Mouse (Mus musculus): ENCODE data around the gene Rpl15. TPM values are rescaled to one million over a fixed set of nuclear protein-coding genes. Genes with fewer than 3 reads are reported as not detected.
"Not testable (repeated sequence)": the region's sequence is repeated elsewhere in the genome, so short reads cannot be mapped to it uniquely, and the experiment has no call there.

The Rpl15 gene
- total RNA-seq, 2 experiments from 2014 or later: 385 to 422 TPM

- peak in 1 of 2 experiments; percentile 33 for DNase-seq (ENCODE audit: low spot score in 2 of 2)
- intact Hi-C loops (cut with DNase I): no loop called here
These were observed 7.8 kb downstream of the Rpl15 start for GRCm38 (mm10) chr14:18263427-18263826.

GRCm38 (mm10) chr14:18261203-18261602 is 10.0 kb downstream of the Rpl15 start:
- no peak for DNase-seq (ENCODE audit: low spot score in 2 of 2)
- intact Hi-C loops (cut with DNase I): no loop called here

- intact Hi-C loops (cut with DNase I): no loop called here
- DNase-seq (ENCODE audit: low spot score in 2 of 2): no peak
These were observed 28.5 kb downstream of the Rpl15 start for GRCm38 (mm10) chr14:18242638-18243130.

GRCm38 (mm10) chr14:18241786-18242185 is 29.4 kb downstream of the Rpl15 start:
- intact Hi-C loops (cut with DNase I): no loop called here

GRCm38 (mm10) chr14:18240132-18240531 is 31.1 kb downstream of the Rpl15 start:
- no peak for DNase-seq (ENCODE audit: low spot score in 2 of 2)
- intact Hi-C loops (cut with DNase I): no loop called here

More at GRCm38 (mm10) chr14:18241786-18242185, 29.4 kb downstream of the Rpl15 start:
- no peak for DNase-seq (ENCODE audit: low spot score in 2 of 2)

GRCm38 (mm10) chr14:18238750-18239731 is 32.1 kb downstream of the Rpl15 start, which contains the start of gene Nr1d2:
TSS of gene Nr1d2 (minus strand) at chr14:18239127.
- intact Hi-C loops (cut with DNase I): loop anchor here (1.0 kb wide), 1 partner anchor 32 kb away; the partner anchor contains the start of genes Nkiras1 and Rpl15
- DNase-seq (ENCODE audit: low spot score in 2 of 2): peak; percentile 97 to 98

- intact Hi-C loops (cut with DNase I): no loop called here
- peak; percentile 98 to 99 for DNase-seq (ENCODE audit: low spot score in 2 of 2)
These were observed 33.0 kb downstream of the Rpl15 start for GRCm38 (mm10) chr14:18238131-18238749.

GRCm38 (mm10) chr14:18237381-18237780 is 33.8 kb downstream of the Rpl15 start:
- intact Hi-C loops (cut with DNase I): no loop called here
- no peak for DNase-seq (ENCODE audit: low spot score in 2 of 2)

GRCm38 (mm10) chr14:18236496-18237235 is 34.5 kb downstream of the Rpl15 start:
- DNase-seq (ENCODE audit: low spot score in 2 of 2); intact Hi-C loops (cut with DNase I): not testable (repeated sequence)

GRCm38 (mm10) chr14:18233981-18234960 is 36.9 kb downstream of the Rpl15 start:
- no peak for DNase-seq (ENCODE audit: low spot score in 2 of 2)
- intact Hi-C loops (cut with DNase I): no loop called here

GRCm38 (mm10) chr14:18233076-18233475 is 38.1 kb downstream of the Rpl15 start:
- intact Hi-C loops (cut with DNase I): no loop called here
- no peak for DNase-seq (ENCODE audit: low spot score in 2 of 2)

GRCm38 (mm10) chr14:18231866-18232265 is 39.3 kb downstream of the Rpl15 start:
- intact Hi-C loops (cut with DNase I); DNase-seq (ENCODE audit: low spot score in 2 of 2): not testable (repeated sequence)

- not testable (repeated sequence) for DNase-seq (ENCODE audit: low spot score in 2 of 2)
These were observed 41.4 kb downstream of the Rpl15 start for GRCm38 (mm10) chr14:18229751-18230150.

GRCm38 (mm10) chr14:18226181-18226580 is 45.0 kb downstream of the Rpl15 start:
- intact Hi-C loops (cut with DNase I); DNase-seq (ENCODE audit: low spot score in 2 of 2): not testable (repeated sequence)

More at GRCm38 (mm10) chr14:18229751-18230150, 41.4 kb downstream of the Rpl15 start:
- intact Hi-C loops (cut with DNase I): not testable (repeated sequence)

GRCm38 (mm10) chr14:18225431-18225830 is 45.8 kb downstream of the Rpl15 start:
- intact Hi-C loops (cut with DNase I); DNase-seq (ENCODE audit: low spot score in 2 of 2): not testable (repeated sequence)

- intact Hi-C loops (cut with DNase I): no loop called here
- no peak for DNase-seq (ENCODE audit: low spot score in 2 of 2)
These were observed 49.2 kb downstream of the Rpl15 start for GRCm38 (mm10) chr14:18221977-18222376.

All from left cerebral cortex, postnatal 36 days (tissue).